Mouse (Mus musculus) ES-E14 (cell line): ENCODE results near the gene Tnfrsf13b.

Source experiments
- MAFK ChIP-seq: IDR thresholded peaks from 2 replicates; pipeline ENCODE4 v1.6.1; 2014; ENCODE audit warnings: mild to moderate bottlenecking, low read depth, low read length, inconsistent platforms; ENCODE audit not compliant: insufficient read depth
- ZC3H11A ChIP-seq: IDR thresholded peaks from 2 replicates; pipeline ENCODE4 v1.6.1; 2012; ENCODE audit warnings: low read depth, mild to moderate bottlenecking, inconsistent platforms, low read length, borderline replicate concordance

- no peak for TF ChIP-seq MAFK
- TF ChIP-seq ZC3H11A: no peak
Measured at GRCm38 (mm10) chr11:61158141-61158540, 31.6 kb downstream of the Tnfrsf13b start.
